Mouse (Mus musculus) kidney, embryonic 16.5 days (tissue): Measurements from ENCODE around the gene Anp32a. TPM values are rescaled to one million over a fixed set of nuclear protein-coding genes. Genes with fewer than 3 reads are reported as not detected.
A peak's percentile ranks its signal among the peaks of the same experiment; 100 is the strongest.

Experiments
- ATAC-seq: fragments of 200-750 bp; cut with Nextera tagmentation; 2 replicates; pipeline ENCODE4 v1.8.0; 2017; ENCODE audit warnings: moderate TSS enrichment; ENCODE audit not compliant: low FRiP score, low TSS enrichment
- H3K27ac ChIP-seq: fragments of 300-500 bp; sonication (generic); 2 replicates; pipeline ENCODE4 v1.5.1; 2014; ENCODE audit warnings: low read length
- H3K27me3 ChIP-seq: fragments of 300-500 bp; sonication (generic); 2 replicates; pipeline ENCODE4 v1.6.1; 2014; ENCODE audit warnings: low read length, control low read depth, mixed read lengths; ENCODE audit not compliant: insufficient read depth
- H3K36me3 ChIP-seq: fragments of 300-500 bp; sonication (generic); 2 replicates; pipeline ENCODE4 v1.6.1; 2014; ENCODE audit warnings: low read length, control low read depth, mixed read lengths; ENCODE audit not compliant: insufficient read depth
- H3K4me1 ChIP-seq: fragments of 300-500 bp; sonication (generic); 2 replicates; pipeline ENCODE4 v1.6.1; 2014; ENCODE audit warnings: low read length, control low read depth, mixed read lengths; ENCODE audit not compliant: insufficient read depth
- H3K4me2 ChIP-seq: fragments of 300-500 bp; sonication (generic); replicated peaks from 2 replicates; pipeline ENCODE4 v1.6.1; 2014; ENCODE audit warnings: low read depth, low read length
- H3K4me3 ChIP-seq: fragments of 300-500 bp; sonication (generic); 2 replicates; pipeline ENCODE4 v1.5.1; 2014; ENCODE audit warnings: mild to moderate bottlenecking, low read length
- H3K9ac ChIP-seq: fragments of 300-500 bp; sonication (generic); replicated peaks from 2 replicates; pipeline ENCODE4 v1.6.1; 2014; ENCODE audit warnings: low read length
- H3K9me3 ChIP-seq: fragments of 300-500 bp; sonication (generic); 2 replicates; pipeline ENCODE4 v1.6.1; 2016; ENCODE audit warnings: low read length, control low read depth
- WGBS: fragments of 180-500 bp; shearing (Covaris S2); extraction: QIAGEN DNeasy Blood & Tissue Kit; methylation state at CpG from one replicate; pipeline ENCODE4 v1.1.7; 2014; 5-methylcytosine and 5-hydroxymethylcytosine counted together
- polyA plus RNA-seq: library from polyadenylated mRNA; unstranded; fragments of >200 nt; fragmentation: Nextera tagmentation; extraction: Ambion mirVana; gene quantifications from 2 replicates; pipeline ENCODE4 v1.2.1, GENCODE M21; 2015

Gene Anp32a
- polyA plus RNA-seq, 1 experiment from 2014 or later = 196 TPM

- WGBS = 55% methylated on average over 9 of the region's 9 CpGs
- Histone ChIP-seq H3K4me1 (no peaks in the 10 kb centered on the region), H3K9me3 (no peaks in the 10 kb centered on the region), H3K27ac (peak overlapping the region; percentile 60), H3K9ac (no peak overlapping the region), H3K4me2 (no peak overlapping the region), H3K27me3 (no peaks in the 10 kb centered on the region), H3K4me3 (no peak overlapping the region), H3K36me3 (no peaks in the 10 kb centered on the region)
- ATAC-seq = no peak; the same call in 1 of the 2 replicates
Measured at GRCm38 (mm10) chr9:62389735-62390134, 48.6 kb downstream of the Anp32a start.

- Histone ChIP-seq H3K27me3 (no peaks in the 10 kb centered on the region), H3K9ac (no peak overlapping the region), H3K27ac (no peak overlapping the region), H3K4me1 (no peaks in the 10 kb centered on the region), H3K4me3 (no peak overlapping the region), H3K4me2 (no peak overlapping the region), H3K9me3 (no peaks in the 10 kb centered on the region), H3K36me3 (no peaks in the 10 kb centered on the region)
- 54% methylated on average over 2 of the region's 2 CpGs for WGBS
- ATAC-seq = no peak
Measured at GRCm38 (mm10) chr9:62393531-62393930, 52.4 kb downstream of the Anp32a start.

GRCm38 (mm10) chr9:62394163-62394562 is 53.1 kb downstream of the Anp32a start:
- Histone ChIP-seq H3K9ac (no peak overlapping the region), H3K4me2 (no peak overlapping the region), H3K36me3 (no peaks in the 10 kb centered on the region), H3K27me3 (no peaks in the 10 kb centered on the region), H3K9me3 (no peaks in the 10 kb centered on the region), H3K27ac (no peak overlapping the region), H3K4me3 (no peak overlapping the region), H3K4me1 (no peaks in the 10 kb centered on the region)
- ATAC-seq = no peak
- 24% methylated on average over 2 of the region's 2 CpGs for WGBS

GRCm38 (mm10) chr9:62400531-62401170 is 59.6 kb downstream of the Anp32a start:
- WGBS = 64% methylated on average over 11 of the region's 11 CpGs
- H3K27me3 ChIP-seq = no peaks in the 10 kb centered on the region
- no peaks in the 10 kb centered on the region for H3K9me3 ChIP-seq
- H3K4me2 ChIP-seq = no peak overlapping the region
- no peak overlapping the region for H3K27ac ChIP-seq
- no peaks in the 10 kb centered on the region for H3K36me3 ChIP-seq
- no peak overlapping the region for H3K4me3 ChIP-seq
- 0 out of 2 replicates have a peak, but pooled peaks cover 4% of the 10 kb centered on the region for H3K4me1 ChIP-seq
- ATAC-seq = no peak
- H3K9ac ChIP-seq = no peak overlapping the region

GRCm38 (mm10) chr9:62401589-62401988 is 60.5 kb downstream of the Anp32a start:
- ATAC-seq = no peak

GRCm38 (mm10) chr9:62406423-62407013 is 65.4 kb downstream of the Anp32a start:
- no peaks in the 10 kb centered on the region for H3K36me3 ChIP-seq
- H3K9ac ChIP-seq = no peak overlapping the region
- no peak for ATAC-seq
- H3K4me2 ChIP-seq = no peak overlapping the region
- H3K9me3 ChIP-seq = no peaks in the 10 kb centered on the region
- no peaks in the 10 kb centered on the region for H3K4me1 ChIP-seq
- H3K27me3 ChIP-seq = no peaks in the 10 kb centered on the region
- H3K27ac ChIP-seq = no peak overlapping the region
- WGBS = 78% methylated on average over 7 of the region's 7 CpGs
- no peak overlapping the region for H3K4me3 ChIP-seq

More at GRCm38 (mm10) chr9:62401589-62401988, 60.5 kb downstream of the Anp32a start:
- Histone ChIP-seq H3K9ac (0 out of 2 replicates have a peak overlapping the region, but pooled peaks have one; percentile 22), H3K27ac (peak overlapping the region; percentile 50; the same call in 1 of the 2 replicates), H3K4me2 (no peak overlapping the region), H3K4me1 (0 out of 2 replicates have a peak, but pooled peaks cover 4% of the 10 kb centered on the region), H3K9me3 (no peaks in the 10 kb centered on the region), H3K27me3 (no peaks in the 10 kb centered on the region), H3K36me3 (no peaks in the 10 kb centered on the region), H3K4me3 (no peak overlapping the region)
- WGBS = 17% methylated on average over 1 of the region's 1 CpGs

GRCm38 (mm10) chr9:62407357-62408146 is 66.5 kb downstream of the Anp32a start:
- Histone ChIP-seq H3K4me2 (no peak overlapping the region), H3K4me3 (no peak overlapping the region), H3K27me3 (no peaks in the 10 kb centered on the region), H3K4me1 (no peaks in the 10 kb centered on the region), H3K9ac (no peak overlapping the region), H3K27ac (no peak overlapping the region), H3K9me3 (no peaks in the 10 kb centered on the region), H3K36me3 (no peaks in the 10 kb centered on the region)
- 80% methylated on average over 5 of the region's 5 CpGs for WGBS
- ATAC-seq = no peak

- Histone ChIP-seq H3K9me3 (no peaks in the 10 kb centered on the region), H3K4me1 (peaks cover 17% of the 10 kb centered on the region), H3K4me2 (no peak overlapping the region), H3K4me3 (no peak overlapping the region), H3K9ac (no peak overlapping the region), H3K36me3 (peaks cover 4% of the 10 kb centered on the region; the same call in 1 of the 2 replicates), H3K27ac (no peak overlapping the region), H3K27me3 (no peaks in the 10 kb centered on the region)
- no peak for ATAC-seq
- WGBS = 61% methylated on average over 5 of the region's 5 CpGs
Measured at GRCm38 (mm10) chr9:62418742-62419141, 77.6 kb downstream of the Anp32a start.

GRCm38 (mm10) chr9:62420261-62420917 is 79.3 kb downstream of the Anp32a start:
- Histone ChIP-seq H3K4me3 (peak overlapping the region; percentile 31), H3K9ac (peak overlapping the region; percentile 57)

More at GRCm38 (mm10) chr9:62420261-62420917, 79.3 kb downstream of the Anp32a start:
- H3K9me3 ChIP-seq = no peaks in the 10 kb centered on the region
- H3K36me3 ChIP-seq = peaks cover 10% of the 10 kb centered on the region; the same call in 1 of the 2 replicates
- H3K4me1 ChIP-seq = peaks cover 12% of the 10 kb centered on the region
- no peaks in the 10 kb centered on the region for H3K27me3 ChIP-seq
- no peak for ATAC-seq
- peak overlapping the region; percentile 55 for H3K4me2 ChIP-seq
- 49% methylated on average over 10 of the region's 10 CpGs for WGBS
- peak overlapping the region; percentile 75 for H3K27ac ChIP-seq
